Mouse (Mus musculus): ENCODE data around the gene Galnt6.

Gene Galnt6

DNA sequence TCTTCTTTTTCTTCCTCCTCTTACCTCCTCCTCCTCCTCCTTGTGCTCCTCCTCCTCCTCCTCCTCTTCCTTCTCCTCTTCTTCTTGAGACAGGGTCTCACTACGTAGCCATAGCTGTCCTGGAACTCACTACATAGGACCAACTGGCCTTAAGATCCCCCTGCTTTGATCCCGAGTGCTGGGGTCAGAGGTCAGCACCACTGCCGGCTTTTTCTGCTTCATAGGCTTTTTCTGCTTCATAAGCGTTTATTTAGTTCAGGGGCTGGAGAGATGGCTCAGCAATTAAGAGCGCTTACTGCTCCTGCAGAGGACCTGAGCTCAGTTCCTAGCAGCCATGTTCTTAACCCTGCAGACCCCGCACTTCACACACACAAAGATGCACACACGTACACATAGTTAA lies 47.4 kb downstream of the Galnt6 start:
- no peak for DNase-seq

- DNase-seq, result no peak
These were observed 48.8 kb downstream of the Galnt6 start for GRCm38 (mm10) chr15:100680381-100680780.

DNA sequence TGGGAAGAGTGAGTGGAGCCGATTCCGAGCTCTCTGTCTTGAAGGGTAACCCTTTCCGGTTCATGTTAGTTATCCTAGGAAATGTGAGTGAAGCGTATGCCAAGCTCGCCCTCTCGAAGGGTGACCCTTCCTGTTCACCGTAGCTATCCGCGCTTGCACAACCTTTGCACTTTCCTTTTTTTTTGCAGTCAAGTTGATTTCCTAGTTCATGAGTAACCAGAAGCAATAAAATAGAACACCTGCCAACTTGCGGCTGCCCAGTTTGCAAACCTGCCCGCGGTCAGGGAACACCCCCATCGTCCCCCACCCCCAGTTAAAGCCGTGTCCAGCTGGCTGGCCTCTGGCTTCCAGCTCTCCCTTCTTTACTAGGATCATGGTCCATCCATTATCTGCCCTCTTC lies 50.2 kb downstream of the Galnt6 start:
- DNase-seq, result no peak

GRCm38 (mm10) chr15:100678581-100678980 lies 50.6 kb downstream of the Galnt6 start:
- no peak for DNase-seq

DNA sequence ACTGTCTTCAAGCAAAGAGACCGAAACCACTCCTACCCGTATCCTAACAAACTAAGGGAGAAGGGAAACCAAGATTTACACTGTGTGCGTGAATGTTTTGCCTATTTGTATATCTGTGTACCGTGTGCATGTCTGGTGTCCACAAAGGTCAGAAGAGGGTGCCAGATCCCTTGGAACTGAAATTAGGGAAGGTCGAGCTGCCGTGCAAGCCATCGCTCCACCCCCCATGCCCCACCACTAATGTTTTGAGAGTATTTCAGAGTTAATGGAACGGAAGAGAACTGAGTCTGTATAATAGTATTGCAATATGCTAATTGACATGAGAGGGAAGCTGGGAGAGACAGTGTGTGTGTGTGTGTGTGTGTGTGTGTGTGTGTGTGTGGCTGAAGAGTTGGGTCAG lies 51.5 kb downstream of the Galnt6 start:
- no peak for DNase-seq

- no peak for DNase-seq
These were observed 52.7 kb downstream of the Galnt6 start for GRCm38 (mm10) chr15:100676521-100676920.

GRCm38 (mm10) chr15:100675486-100675885 lies 53.7 kb downstream of the Galnt6 start:
- no peak for DNase-seq

DNA sequence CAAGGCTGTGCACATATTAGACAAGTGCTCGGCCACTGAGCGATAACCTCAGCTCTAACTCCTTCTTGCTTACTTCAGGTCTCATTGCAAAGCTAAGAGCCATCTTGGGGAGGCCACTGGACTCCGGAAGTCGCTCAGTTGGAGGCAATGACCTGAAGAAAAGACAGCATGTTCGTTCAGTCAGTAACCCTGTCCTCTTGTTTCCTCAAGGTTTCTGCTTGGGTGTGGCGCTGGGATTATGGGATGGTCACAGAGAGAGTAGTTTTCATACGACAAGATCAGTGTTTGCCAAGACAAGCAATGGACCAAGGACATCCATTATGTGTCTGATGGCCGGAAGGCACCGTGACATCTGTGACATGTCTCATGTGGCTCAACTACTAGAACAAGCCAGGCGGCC lies 54.6 kb downstream of the Galnt6 start:
- no peak for DNase-seq

DNA sequence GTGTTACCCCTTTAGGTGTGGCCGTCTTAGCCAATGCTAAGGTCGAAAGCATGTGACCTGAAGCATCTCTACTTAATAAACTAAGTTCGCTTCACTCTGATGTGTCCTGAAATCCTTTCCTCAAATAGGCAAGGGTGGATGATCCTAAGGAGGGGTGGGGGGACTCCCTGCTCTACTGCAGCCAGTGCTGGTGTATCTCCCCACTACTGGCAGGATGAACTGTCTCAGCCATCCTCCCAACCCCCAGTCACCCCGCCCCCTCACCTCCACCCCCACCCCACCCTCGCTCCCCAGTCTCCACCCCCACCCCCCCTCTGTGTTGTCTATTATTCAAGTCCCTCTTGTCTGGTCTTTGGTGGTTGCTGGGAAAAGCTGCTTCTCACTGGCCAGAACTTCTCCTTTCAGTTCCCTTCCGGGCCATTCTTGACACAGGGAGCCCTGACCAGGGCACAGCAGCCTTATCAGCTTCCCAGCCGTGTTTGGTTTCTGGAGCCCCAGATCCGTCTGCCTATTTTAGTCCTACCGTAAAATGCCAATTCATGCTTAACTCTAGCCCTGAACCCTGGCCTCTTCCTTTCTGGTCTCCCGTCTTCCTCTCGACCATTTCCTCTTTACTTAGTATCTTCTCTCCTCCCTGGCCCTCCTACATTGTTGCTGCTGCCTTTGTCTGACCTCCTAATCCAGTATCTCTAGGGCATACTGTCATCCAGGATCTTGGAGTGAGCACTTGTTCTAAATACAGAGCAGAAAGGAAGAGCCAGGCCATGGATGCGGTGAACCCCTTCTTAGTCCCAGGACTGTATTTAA lies 55.4 kb downstream of the Galnt6 start:
- no peak for DNase-seq

GRCm38 (mm10) chr15:100670833-100671232 lies 58.3 kb downstream of the Galnt6 start:
- DNase-seq, result no peak

DNA sequence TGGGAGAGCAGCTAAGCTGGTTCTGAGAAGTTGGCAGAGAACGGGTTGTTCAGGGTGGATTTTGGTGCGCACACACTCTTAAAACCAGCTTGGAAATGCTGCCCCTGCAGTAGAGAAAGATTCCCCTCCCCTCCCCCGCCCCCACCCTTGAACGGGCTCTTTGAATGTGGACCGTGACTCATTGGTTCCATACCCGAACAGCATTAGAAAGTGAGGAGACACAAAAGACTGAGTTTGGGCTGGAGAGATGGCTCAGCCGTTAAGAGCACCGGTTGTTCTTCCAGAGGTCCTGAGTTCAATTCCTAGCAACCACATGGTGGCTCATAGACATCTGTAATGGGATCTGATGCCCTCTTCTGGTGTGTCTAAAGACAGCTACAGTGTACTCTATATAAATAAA lies 59.2 kb downstream of the Galnt6 start:
- no peak for DNase-seq

GRCm38 (mm10) chr15:100669337-100669736 lies 59.8 kb downstream of the Galnt6 start, which contains the start of gene Bin2:
Gene Bin2 (minus strand): TSS chr15:100669553.
- DNase-seq, result no peak

DNA sequence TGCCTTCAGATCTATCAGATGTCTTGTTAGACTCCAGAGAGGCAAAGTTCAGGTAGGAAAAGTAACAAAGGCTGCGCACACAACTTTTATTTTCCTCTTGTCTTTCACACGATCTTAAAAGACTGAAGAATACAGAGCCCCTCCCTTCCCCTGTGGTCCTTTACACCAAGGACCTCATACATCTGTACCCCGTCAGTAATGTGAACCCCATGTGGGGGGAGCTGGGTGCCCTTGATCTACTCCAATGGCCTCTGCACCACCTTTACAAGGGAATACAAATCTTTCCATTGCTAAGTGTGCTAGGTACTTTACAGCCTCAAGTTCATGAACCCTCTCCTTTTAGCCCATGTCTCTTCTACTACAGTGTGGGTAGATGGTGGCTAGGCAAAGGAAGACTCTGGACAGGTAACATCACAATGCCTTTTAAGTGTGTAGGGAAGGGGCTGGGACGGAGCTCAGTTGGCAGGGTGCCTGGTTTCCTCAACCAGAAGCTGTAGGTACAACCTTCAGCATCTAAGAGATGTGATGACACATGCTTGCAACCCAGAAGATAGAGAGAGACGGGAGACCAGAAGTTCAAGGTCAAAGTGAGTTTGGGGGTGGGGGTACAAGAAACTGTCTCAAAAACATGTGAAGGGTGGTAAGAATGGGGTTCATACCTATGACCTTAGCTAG lies 61.2 kb downstream of the Galnt6 start:
- no peak for DNase-seq

GRCm38 (mm10) chr15:100667420-100667819 lies 61.8 kb downstream of the Galnt6 start:
- DNase-seq, result no peak

DNA sequence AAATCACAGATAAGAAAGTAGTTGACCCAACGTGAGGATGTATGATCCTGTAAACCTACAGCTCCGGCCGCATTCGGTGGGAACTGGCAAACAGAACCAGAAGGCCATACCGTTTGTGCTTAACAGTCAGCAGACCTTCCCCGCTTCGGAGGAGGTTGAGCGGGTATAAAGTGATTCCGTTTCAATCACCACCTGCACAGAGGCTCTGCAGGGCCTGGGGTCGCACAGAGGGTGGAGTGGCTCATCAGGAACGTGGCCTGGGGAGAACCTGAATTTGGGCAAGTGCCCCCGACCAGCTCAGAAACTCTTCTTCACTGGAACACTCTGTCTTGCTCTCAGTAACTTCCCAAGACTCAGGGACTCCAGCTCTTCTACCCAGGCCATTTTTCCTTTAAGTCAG lies 62.3 kb downstream of the Galnt6 start:
- no peak for DNase-seq

- no peak for DNase-seq
These were observed 62.9 kb downstream of the Galnt6 start for GRCm38 (mm10) chr15:100666219-100666696.

DNA sequence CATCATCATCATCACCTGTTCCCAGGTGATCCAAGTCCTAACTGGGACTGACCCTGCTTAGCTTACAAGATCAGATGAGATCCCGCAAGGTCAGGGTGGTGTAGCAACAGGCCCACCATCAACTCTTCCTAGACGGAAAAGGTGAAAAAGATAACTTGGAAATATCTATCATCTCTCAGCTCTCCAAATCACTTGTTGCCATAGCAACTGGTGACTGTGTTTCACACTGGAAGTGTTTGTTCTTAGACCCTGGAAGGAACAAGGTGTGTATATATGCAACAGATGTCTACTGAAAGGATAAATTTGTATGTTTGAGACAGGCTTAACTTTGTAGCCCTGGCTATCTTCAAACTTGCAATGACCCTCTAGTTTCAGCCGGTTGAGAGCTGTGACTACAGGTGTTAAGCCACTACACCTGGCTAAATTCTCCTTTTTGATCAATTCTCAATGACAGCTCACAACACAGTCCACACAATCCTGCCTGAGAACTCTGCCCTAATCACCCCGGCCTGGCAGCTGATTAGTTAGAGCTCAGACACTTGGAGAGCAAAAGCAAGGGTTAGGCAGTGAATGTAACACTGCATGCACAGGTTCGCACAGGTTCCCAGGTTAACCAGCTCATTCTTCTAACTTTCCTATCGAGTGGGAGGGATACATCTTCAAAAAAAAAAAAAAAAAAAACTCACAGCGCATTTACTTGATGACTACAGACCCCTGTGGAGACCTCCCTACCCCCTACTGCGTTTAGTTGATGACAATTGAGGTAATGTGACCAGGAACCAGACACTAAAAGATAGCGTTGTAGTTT lies 63.6 kb downstream of the Galnt6 start:
- DNase-seq, result no peak

DNA sequence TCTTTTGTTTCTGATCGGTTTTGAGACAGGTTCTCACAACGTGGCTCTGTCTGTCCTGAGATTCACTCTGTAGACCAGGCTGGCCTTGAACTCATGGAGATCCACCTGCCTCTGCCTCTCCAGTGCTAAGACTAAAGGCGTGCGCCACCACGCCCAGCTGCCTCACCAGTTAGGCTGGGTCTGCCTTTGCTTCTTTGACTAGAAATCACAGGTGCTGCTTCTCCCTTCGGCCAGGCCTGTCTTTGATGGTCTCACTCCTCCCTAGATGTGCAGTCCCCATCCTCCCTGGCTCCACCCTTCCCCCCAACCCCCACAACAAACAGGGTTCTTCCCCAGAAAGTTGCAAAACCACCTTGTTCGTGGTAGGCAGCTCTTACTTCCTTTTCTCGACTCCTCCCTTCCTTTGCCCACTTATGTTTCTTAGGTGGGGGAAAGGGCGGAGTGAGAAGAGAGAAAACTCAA lies 64.3 kb downstream of the Galnt6 start:
- DNase-seq, result no peak

DNA sequence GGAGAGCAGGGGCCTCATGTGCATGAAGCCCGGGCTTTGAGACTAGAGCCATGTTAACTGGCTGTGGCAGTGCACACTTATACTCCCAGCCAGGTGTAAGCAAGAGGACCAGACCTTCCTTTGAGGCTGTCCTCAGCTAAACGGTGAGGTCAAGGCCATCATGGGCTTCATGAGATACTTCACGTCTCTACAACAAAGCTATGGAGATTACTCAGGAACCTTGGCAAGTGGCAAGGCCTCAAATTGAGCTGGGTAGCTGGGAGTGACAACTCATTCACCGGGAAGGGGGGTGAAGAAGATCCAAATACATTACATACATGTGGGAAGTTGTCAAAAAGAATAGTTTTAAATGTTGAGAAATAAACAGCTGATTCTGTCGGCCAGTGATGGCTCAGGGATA lies 68.4 kb downstream of the Galnt6 start:
- DNase-seq, result no peak

DNA sequence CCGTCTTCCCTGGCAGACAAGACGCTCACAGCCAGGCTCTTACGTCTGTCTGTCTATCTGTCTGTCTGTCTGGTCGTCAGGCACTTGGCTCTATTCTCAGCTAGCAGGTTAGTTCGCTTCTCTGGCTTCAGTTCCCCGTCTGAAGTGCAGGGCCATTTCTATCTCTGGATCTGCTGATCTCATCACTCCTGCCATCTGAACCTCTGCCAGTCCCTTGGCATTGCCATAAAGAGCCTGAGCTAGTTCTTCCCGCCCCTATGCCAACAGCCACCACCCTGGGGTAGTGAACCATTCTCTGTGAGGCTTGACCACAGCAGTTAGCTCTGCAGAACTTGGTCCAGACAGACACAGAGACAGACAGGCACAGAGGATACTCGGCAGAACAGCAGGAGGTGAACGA lies 68.9 kb downstream of the Galnt6 start:
- peak; percentile 71 to 75 for DNase-seq

DNA sequence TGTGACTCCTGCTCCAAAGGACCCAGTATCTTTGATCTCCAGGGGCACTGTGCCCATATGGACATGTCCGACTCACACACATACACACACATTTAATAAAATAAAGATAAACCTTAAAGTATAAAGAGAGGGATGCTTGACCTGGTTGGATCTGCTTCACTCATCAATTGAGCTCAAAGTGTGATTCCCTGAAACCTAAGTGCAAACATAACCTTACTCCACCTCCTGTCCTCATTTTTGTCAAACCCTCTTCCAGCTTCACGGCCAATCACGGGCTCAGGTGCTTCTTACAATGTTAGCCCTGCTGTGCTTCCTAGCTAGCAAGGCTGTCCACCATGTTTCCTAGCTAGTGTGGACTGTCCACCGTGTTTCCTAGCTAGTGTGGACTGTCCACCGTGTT lies 74.0 kb downstream of the Galnt6 start:
- DNase-seq, result no peak

DNA sequence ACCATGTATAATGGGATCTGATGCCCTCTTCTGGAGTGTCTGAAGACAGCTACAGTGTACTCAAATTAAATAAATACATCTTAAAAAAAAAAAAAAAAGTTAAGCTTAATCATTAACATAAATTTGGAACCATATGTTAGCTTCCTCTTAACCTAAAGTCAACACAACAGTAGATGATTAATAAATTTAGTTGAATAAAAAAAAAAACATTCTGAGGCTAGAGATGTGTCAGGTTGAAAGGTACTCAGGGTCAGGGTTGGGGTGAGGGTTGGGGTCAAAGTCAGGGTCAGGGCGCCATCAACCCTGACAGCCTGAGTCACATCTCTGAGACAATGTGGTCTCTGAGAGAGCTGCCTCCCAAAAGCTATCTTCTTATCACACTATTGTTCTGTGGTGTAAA lies 74.9 kb downstream of the Galnt6 start:
- DNase-seq, result no peak

- no peak for DNase-seq
These were observed 77.6 kb downstream of the Galnt6 start for GRCm38 (mm10) chr15:100651610-100652009.
